Mouse (Mus musculus): Measurements from ENCODE around the gene Nap1l1. TPM values are rescaled to one million over a fixed set of nuclear protein-coding genes. Genes with fewer than 3 reads are reported as not detected.

Gene Nap1l1
- 72.5 TPM for polyA plus RNA-seq (2017; shearing (Covaris generic))

GRCm38 (mm10) chr10:111472686-111473510, at the start of gene Nap1l1:
Gene Nap1l1 (plus strand): TSS chr10:111473223.

GRCm38 (mm10) chr10:111506101-111506925, 33.3 kb downstream of the Nap1l1 start, which contains the start of gene Phlda1:
Gene Phlda1 (plus strand): TSS chr10:111506286.

Other genes with a start within 250 kb of the Nap1l1 start
- 2.8 TPM for gene Bbs10, start 174.5 kb upstream of the Nap1l1 start, polyA plus RNA-seq (2017; shearing (Covaris generic))
- gene Phlda1, start 33.1 kb downstream of the Nap1l1 start, polyA plus RNA-seq (2017; shearing (Covaris generic)): 5.9 TPM

Data from CD4-positive, CD25-positive, alpha-beta regulatory T cell, adult 9 weeks (primary cell).